Mouse (Mus musculus): ENCODE data around the gene Ppp1r17. TPM values are rescaled to one million over a fixed set of nuclear protein-coding genes. Genes with fewer than 3 reads are reported as not detected.

Ppp1r17 gene
- 5.1 and 6.0 TPM in 2 replicates for polyA plus RNA-seq (2015; fragmentation: Nextera tagmentation; extraction: Ambion mirVana)

DNA sequence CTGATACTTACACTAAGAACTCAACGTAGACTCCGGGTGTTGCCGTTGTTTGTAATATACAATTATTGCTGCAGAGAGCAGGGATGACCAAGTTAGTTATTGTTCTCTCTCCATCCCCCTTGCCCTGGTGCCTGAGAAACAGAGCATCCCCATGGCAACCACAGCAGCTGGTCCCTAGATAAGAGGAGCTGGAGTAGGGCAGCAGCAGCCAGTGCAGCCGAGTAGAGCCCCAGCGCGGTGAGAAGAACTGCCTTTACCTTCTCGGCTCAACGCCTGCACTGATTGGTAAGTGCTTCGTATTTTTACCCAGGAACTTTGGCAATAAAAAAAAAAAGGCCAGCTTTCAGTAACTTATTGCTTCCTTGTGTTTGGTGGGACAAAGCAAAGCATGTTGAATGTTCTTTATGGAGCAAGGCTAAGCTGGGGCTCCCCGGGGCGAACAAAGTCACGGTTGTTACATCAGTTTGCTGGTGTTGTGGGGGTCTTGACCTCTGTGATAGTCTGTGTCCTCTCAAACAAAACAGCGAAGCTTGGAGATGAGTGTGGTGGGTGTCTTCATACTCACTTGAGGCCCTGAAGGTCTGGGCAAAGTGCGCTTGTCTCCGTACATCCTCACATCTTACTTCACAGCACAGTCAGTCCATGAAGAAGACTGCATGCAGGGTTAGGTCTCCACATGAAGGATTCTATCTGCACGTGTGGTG lies at the start of gene Ppp1r17:
Ppp1r17 (plus strand) TSS at position 207 of the 704 bp plus-strand sequence.
- Histone ChIP-seq H3K4me3 (no peak within 1 kb of the TSS), H3K27me3 (replicated peaks) (no peaks in the 10 kb centered on the region), H3K9ac (no peak within 1 kb of the TSS), H3K9me3 (no peaks in the 10 kb centered on the region), H3K4me1 (peaks cover 11% of the 10 kb centered on the region), H3K36me3 (replicated peaks) (no peaks in the 10 kb centered on the region), H3K4me2 (peak within 1 kb of the TSS; percentile 34), H3K27ac (no peak within 1 kb of the TSS)
- 32% methylated on average over 16 of the region's 16 CpGs for WGBS
- ATAC-seq (replicated peaks): peak; percentile 95

GRCm38 (mm10) chr6:55972998-55973397 lies 44.3 kb upstream of the Ppp1r17 start:
- peak; percentile 72; the same call in 1 of the 2 replicates for ATAC-seq (replicated peaks)

GRCm38 (mm10) chr6:55979766-55980165 lies 37.5 kb upstream of the Ppp1r17 start:
- ATAC-seq (replicated peaks): no peak
- Histone ChIP-seq H3K9ac (no peak overlapping the region), H3K4me2 (no peak overlapping the region), H3K27ac (no peak overlapping the region), H3K4me1 (no peaks in the 10 kb centered on the region), H3K9me3 (no peaks in the 10 kb centered on the region), H3K27me3 (replicated peaks) (no peaks in the 10 kb centered on the region), H3K36me3 (replicated peaks) (no peaks in the 10 kb centered on the region), H3K4me3 (no peak overlapping the region)
- WGBS: 86% methylated on average over 2 of the region's 2 CpGs

More at GRCm38 (mm10) chr6:55972998-55973397, 44.3 kb upstream of the Ppp1r17 start:
- H3K4me1 ChIP-seq: no peaks in the 10 kb centered on the region
- H3K4me2 ChIP-seq: no peak overlapping the region
- no peak overlapping the region for H3K4me3 ChIP-seq
- no peaks in the 10 kb centered on the region for H3K27me3 ChIP-seq (replicated peaks)
- no peak overlapping the region for H3K27ac ChIP-seq
- no peaks in the 10 kb centered on the region for H3K9me3 ChIP-seq
- H3K9ac ChIP-seq: no peak overlapping the region
- H3K36me3 ChIP-seq (replicated peaks): no peaks in the 10 kb centered on the region

- Histone ChIP-seq H3K4me2 (no peak overlapping the region), H3K4me1 (no peaks in the 10 kb centered on the region), H3K9me3 (no peaks in the 10 kb centered on the region), H3K27ac (no peak overlapping the region), H3K9ac (no peak overlapping the region), H3K27me3 (replicated peaks) (no peaks in the 10 kb centered on the region), H3K36me3 (replicated peaks) (no peaks in the 10 kb centered on the region), H3K4me3 (no peak overlapping the region)
- ATAC-seq (replicated peaks): no peak
- 70% methylated on average over 4 of the region's 4 CpGs for WGBS
Observed at GRCm38 (mm10) chr6:56008711-56009110, 8.6 kb upstream of the Ppp1r17 start.

GRCm38 (mm10) chr6:56012384-56012783 lies 4.9 kb upstream of the Ppp1r17 start:
- no peak overlapping the region for H3K4me3 ChIP-seq
- no peaks in the 10 kb centered on the region for H3K9me3 ChIP-seq
- WGBS: 72% methylated on average over 5 of the region's 5 CpGs
- H3K4me1 ChIP-seq: peaks cover 5% of the 10 kb centered on the region
- no peak overlapping the region for H3K4me2 ChIP-seq
- H3K9ac ChIP-seq: no peak overlapping the region
- H3K27me3 ChIP-seq (replicated peaks): no peaks in the 10 kb centered on the region
- no peak for ATAC-seq (replicated peaks)
- no peak overlapping the region for H3K27ac ChIP-seq
- H3K36me3 ChIP-seq (replicated peaks): no peaks in the 10 kb centered on the region

DNA sequence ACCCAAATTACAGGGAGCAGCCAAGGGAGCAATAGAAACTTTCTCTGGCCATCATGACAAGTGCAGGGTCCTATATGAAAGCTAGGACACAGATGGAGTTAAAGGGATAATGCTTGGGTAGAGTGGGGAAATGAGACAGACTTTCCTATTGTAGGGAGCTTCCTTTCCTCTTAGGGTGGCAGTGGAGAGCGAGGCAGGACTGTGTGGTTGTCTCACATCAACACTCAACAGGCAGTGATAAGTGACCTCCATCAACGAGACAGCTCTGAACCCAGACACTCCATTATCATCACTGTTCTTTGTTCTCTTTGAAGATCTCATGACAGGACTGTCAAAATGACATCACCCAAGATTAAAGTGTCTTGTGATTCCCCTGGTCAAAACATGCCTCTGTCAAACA lies 2.3 kb downstream of the Ppp1r17 start:
- no peak overlapping the region for H3K4me3 ChIP-seq
- H3K9ac ChIP-seq: no peak overlapping the region
- H3K27me3 ChIP-seq (replicated peaks): no peaks in the 10 kb centered on the region
- no peak overlapping the region for H3K4me2 ChIP-seq
- no peak overlapping the region for H3K27ac ChIP-seq
- ATAC-seq (replicated peaks): no peak
- no peaks in the 10 kb centered on the region for H3K9me3 ChIP-seq
- H3K4me1 ChIP-seq: peaks cover 11% of the 10 kb centered on the region
- 56% methylated on average over 2 of the region's 2 CpGs for WGBS
- H3K36me3 ChIP-seq (replicated peaks): no peaks in the 10 kb centered on the region

DNA sequence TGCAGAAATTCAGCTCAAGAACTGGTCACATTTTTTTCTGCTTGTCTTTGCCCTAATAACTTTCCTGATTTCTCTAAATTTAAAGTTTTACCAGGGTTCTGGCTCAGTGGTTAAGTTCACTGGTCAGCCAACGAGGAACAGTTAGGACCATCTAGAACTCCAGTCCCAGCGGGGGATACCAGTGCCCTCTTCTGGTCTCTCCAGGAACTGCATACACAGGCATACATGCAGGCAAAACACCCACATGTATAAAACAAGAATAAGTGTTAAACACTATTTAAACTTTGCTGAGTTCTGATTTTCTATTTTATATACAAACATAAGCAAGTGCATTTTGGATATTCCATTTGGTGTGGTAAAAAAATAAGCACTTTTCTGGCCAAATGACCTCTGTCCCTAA lies 8.2 kb downstream of the Ppp1r17 start:
- Histone ChIP-seq H3K4me1 (no peaks in the 10 kb centered on the region), H3K4me2 (no peak overlapping the region), H3K27ac (no peak overlapping the region), H3K27me3 (replicated peaks) (no peaks in the 10 kb centered on the region), H3K4me3 (no peak overlapping the region), H3K9ac (no peak overlapping the region), H3K36me3 (replicated peaks) (no peaks in the 10 kb centered on the region), H3K9me3 (no peaks in the 10 kb centered on the region)
- no peak for ATAC-seq (replicated peaks)
- 54% methylated on average over 2 of the region's 2 CpGs for WGBS

DNA sequence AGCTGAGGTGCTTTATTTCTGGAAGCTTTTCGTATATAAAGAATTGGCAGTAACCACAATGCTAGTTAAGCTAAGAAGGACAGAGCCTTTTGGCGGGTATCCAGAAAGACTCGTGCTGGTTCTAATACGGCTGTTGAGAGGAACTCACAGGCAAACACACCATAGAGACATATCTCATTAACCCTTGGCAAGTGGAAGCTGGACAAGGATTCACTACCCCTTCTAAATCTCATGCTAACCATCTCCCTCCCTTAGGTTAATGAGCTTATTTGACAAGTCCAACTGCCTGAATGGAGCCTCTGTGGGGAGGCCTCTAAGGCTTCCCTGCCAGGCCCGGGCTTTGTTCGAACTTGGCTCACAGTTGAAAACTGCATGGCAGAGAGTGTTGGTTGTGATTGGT lies 10.0 kb downstream of the Ppp1r17 start:
- ATAC-seq (replicated peaks): peak; percentile 49
- H3K27me3 ChIP-seq (replicated peaks): no peaks in the 10 kb centered on the region
- no peak overlapping the region for H3K9ac ChIP-seq
- H3K36me3 ChIP-seq (replicated peaks): no peaks in the 10 kb centered on the region
- H3K4me2 ChIP-seq: no peak overlapping the region
- WGBS: 53% methylated on average over 6 of the region's 6 CpGs
- H3K9me3 ChIP-seq: no peaks in the 10 kb centered on the region
- no peak overlapping the region for H3K4me3 ChIP-seq
- H3K4me1 ChIP-seq: no peaks in the 10 kb centered on the region
- no peak overlapping the region for H3K27ac ChIP-seq

DNA sequence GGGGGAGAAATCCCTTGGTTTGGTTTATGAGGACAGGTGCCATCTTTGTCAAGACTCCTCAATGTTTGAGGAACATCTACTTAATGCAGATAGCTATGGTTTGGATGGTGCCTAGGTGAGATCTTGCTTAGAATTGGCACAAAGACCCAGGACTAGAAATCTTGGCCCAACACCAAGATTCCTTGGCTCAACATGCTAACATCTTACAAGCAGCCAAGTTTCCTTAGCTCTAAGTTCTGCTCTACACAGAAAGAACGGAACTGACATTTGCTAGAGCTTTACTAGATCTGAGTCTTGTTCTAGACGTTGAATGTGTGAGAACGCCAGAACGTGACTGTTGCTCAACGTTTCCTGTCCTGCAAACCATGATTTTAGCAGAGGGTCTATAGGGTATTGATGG lies 10.7 kb downstream of the Ppp1r17 start:
- Histone ChIP-seq H3K9me3 (no peaks in the 10 kb centered on the region), H3K4me2 (no peak overlapping the region), H3K36me3 (replicated peaks) (no peaks in the 10 kb centered on the region), H3K9ac (no peak overlapping the region), H3K4me1 (no peaks in the 10 kb centered on the region), H3K27ac (no peak overlapping the region), H3K4me3 (no peak overlapping the region), H3K27me3 (replicated peaks) (no peaks in the 10 kb centered on the region)
- WGBS: 90% methylated on average over 5 of the region's 5 CpGs
- no peak for ATAC-seq (replicated peaks)

GRCm38 (mm10) chr6:56029986-56030385 lies 12.7 kb downstream of the Ppp1r17 start:
- WGBS: 32% methylated on average over 5 of the region's 5 CpGs
- Histone ChIP-seq H3K9me3 (no peaks in the 10 kb centered on the region), H3K9ac (no peak overlapping the region), H3K4me3 (no peak overlapping the region), H3K27me3 (replicated peaks) (no peaks in the 10 kb centered on the region), H3K4me1 (no peaks in the 10 kb centered on the region), H3K4me2 (no peak overlapping the region), H3K36me3 (replicated peaks) (no peaks in the 10 kb centered on the region), H3K27ac (no peak overlapping the region)
- peak; percentile 48; the same call in 1 of the 2 replicates for ATAC-seq (replicated peaks)

DNA sequence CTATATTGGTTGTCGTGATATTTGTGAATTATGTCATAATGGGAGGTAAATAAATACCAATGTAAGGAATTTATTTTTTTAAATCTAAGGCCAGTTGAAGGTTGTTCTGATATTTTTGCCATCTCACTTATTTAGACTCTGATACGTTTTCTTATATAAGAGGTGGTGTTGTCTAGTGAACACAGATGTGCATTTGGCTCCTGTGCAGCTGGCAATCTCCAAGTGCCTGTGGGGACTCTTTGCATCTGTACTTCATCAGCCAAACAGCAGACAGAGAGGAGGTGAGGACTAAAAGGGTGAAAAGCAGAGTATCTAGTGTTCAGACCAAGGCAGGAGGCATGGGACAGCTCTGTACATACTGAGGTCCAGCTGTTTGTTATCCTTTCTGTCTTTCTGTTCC lies 14.9 kb downstream of the Ppp1r17 start:
- H3K36me3 ChIP-seq (replicated peaks): no peaks in the 10 kb centered on the region
- no peaks in the 10 kb centered on the region for H3K27me3 ChIP-seq (replicated peaks)
- no peaks in the 10 kb centered on the region for H3K9me3 ChIP-seq
- no peak overlapping the region for H3K9ac ChIP-seq
- no peaks in the 10 kb centered on the region for H3K4me1 ChIP-seq
- H3K27ac ChIP-seq: no peak overlapping the region
- 81% methylated on average over 2 of the region's 2 CpGs for WGBS
- H3K4me3 ChIP-seq: no peak overlapping the region
- ATAC-seq (replicated peaks): no peak
- H3K4me2 ChIP-seq: no peak overlapping the region

DNA sequence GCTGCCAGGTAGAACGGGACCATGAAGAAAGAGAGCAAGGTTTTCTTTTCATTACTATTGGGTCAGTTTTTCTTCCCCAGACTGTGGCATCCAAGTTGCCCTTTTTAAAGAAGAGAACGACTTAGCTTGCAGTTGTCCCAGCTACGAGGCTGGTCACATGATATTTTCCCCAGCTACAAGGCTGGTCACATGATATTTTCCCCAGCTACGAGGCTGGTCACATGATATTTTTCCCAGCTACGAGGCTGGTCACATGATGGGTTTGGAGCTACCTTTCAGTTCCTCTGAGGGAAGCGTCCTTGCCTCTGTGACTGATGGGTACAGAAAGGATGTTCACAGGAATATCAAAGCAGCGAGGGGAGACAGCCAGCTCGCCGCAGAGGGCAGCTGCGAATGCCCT lies 17.8 kb downstream of the Ppp1r17 start:
- Histone ChIP-seq H3K4me3 (no peak overlapping the region), H3K4me1 (no peaks in the 10 kb centered on the region), H3K9ac (no peak overlapping the region), H3K36me3 (replicated peaks) (no peaks in the 10 kb centered on the region), H3K27me3 (replicated peaks) (no peaks in the 10 kb centered on the region), H3K4me2 (no peak overlapping the region), H3K9me3 (no peaks in the 10 kb centered on the region), H3K27ac (no peak overlapping the region)
- no peak for ATAC-seq (replicated peaks)
- WGBS: 88% methylated on average over 10 of the region's 10 CpGs

GRCm38 (mm10) chr6:56039476-56040055 lies 22.3 kb downstream of the Ppp1r17 start:
- H3K27ac ChIP-seq: no peak overlapping the region
- no peak overlapping the region for H3K9ac ChIP-seq
- H3K27me3 ChIP-seq (replicated peaks): no peaks in the 10 kb centered on the region
- H3K4me3 ChIP-seq: no peak overlapping the region
- H3K9me3 ChIP-seq: no peaks in the 10 kb centered on the region
- ATAC-seq (replicated peaks): no peak
- H3K4me1 ChIP-seq: no peaks in the 10 kb centered on the region
- 73% methylated on average over 4 of the region's 4 CpGs for WGBS
- no peak overlapping the region for H3K4me2 ChIP-seq
- H3K36me3 ChIP-seq (replicated peaks): no peaks in the 10 kb centered on the region
